Mouse (Mus musculus): ENCODE data around the gene Smarcal1. TPM values are rescaled to one million over a fixed set of nuclear protein-coding genes. Genes with fewer than 3 reads are reported as not detected.

Smarcal1 gene
- polyA plus RNA-seq, 1 experiment from 2014 or later = 26.2 TPM

GRCm38 (mm10) chr1:72599146-72600101 lies 16.4 kb downstream of the Smarcal1 start:
- no peak overlapping the region; the same call in 1 of the 2 replicates for H3K27ac ChIP-seq (ENCODE audit: low read depth, low read length)
- 0 out of 2 replicates have a peak, but pooled peaks have one; percentile 31 for ATAC-seq
- WGBS = 65% methylated on average over 21 of the region's 21 CpGs
- H3K4me2 ChIP-seq (ENCODE audit: low read length) = no peak overlapping the region
- peaks cover 20% of the 10 kb centered on the region for H3K36me3 ChIP-seq (ENCODE audit: control insufficient read depth, insufficient read depth, low read length)
- H3K27me3 ChIP-seq (replicated peaks; ENCODE audit: control insufficient read depth, insufficient read depth, low read length) = no peaks in the 10 kb centered on the region
- H3K9ac ChIP-seq (ENCODE audit: low read depth, low read length) = no peak overlapping the region
- H3K4me3 ChIP-seq (ENCODE audit: low read length) = no peak overlapping the region
- H3K9me3 ChIP-seq (ENCODE audit: control insufficient read depth, low read length) = no peaks in the 10 kb centered on the region
- no peaks in the 10 kb centered on the region; the same call in 1 of the 2 replicates for H3K4me1 ChIP-seq (ENCODE audit: control insufficient read depth, insufficient read depth, low read depth, low read length)

GRCm38 (mm10) chr1:72600778-72601177 lies 17.7 kb downstream of the Smarcal1 start:
- H3K9me3 ChIP-seq (ENCODE audit: control insufficient read depth, low read length) = no peaks in the 10 kb centered on the region
- H3K4me3 ChIP-seq (ENCODE audit: low read length) = no peak overlapping the region
- WGBS = 80% methylated on average over 5 of the region's 5 CpGs
- H3K27me3 ChIP-seq (replicated peaks; ENCODE audit: control insufficient read depth, insufficient read depth, low read length) = no peaks in the 10 kb centered on the region
- ATAC-seq = 0 out of 2 replicates have a peak, but pooled peaks have one; percentile 25
- H3K4me1 ChIP-seq (ENCODE audit: control insufficient read depth, insufficient read depth, low read depth, low read length) = no peaks in the 10 kb centered on the region; the same call in 1 of the 2 replicates
- H3K9ac ChIP-seq (ENCODE audit: low read depth, low read length) = no peak overlapping the region
- H3K36me3 ChIP-seq (ENCODE audit: control insufficient read depth, insufficient read depth, low read length) = peaks cover 19% of the 10 kb centered on the region
- H3K4me2 ChIP-seq (ENCODE audit: low read length) = no peak overlapping the region
- H3K27ac ChIP-seq (ENCODE audit: low read depth, low read length) = no peak overlapping the region

- H3K9me3 ChIP-seq (ENCODE audit: control insufficient read depth, low read length) = no peaks in the 10 kb centered on the region
- H3K27ac ChIP-seq (ENCODE audit: low read depth, low read length) = no peak overlapping the region
- H3K27me3 ChIP-seq (replicated peaks; ENCODE audit: control insufficient read depth, insufficient read depth, low read length) = no peaks in the 10 kb centered on the region
- WGBS = 93% methylated on average over 7 of the region's 7 CpGs
- H3K4me3 ChIP-seq (ENCODE audit: low read length) = no peak overlapping the region
- peaks cover 15% of the 10 kb centered on the region for H3K36me3 ChIP-seq (ENCODE audit: control insufficient read depth, insufficient read depth, low read length)
- no peaks in the 10 kb centered on the region; the same call in 1 of the 2 replicates for H3K4me1 ChIP-seq (ENCODE audit: control insufficient read depth, insufficient read depth, low read depth, low read length)
- ATAC-seq = 0 out of 2 replicates have a peak, but pooled peaks have one; percentile 15
- no peak overlapping the region for H3K4me2 ChIP-seq (ENCODE audit: low read length)
- no peak overlapping the region for H3K9ac ChIP-seq (ENCODE audit: low read depth, low read length)
Measured at GRCm38 (mm10) chr1:72601233-72601632, 18.2 kb downstream of the Smarcal1 start.

- no peak overlapping the region for H3K9ac ChIP-seq (ENCODE audit: low read depth, low read length)
- no peaks in the 10 kb centered on the region; the same call in 1 of the 2 replicates for H3K4me1 ChIP-seq (ENCODE audit: control insufficient read depth, insufficient read depth, low read depth, low read length)
- no peak overlapping the region for H3K4me2 ChIP-seq (ENCODE audit: low read length)
- 89% methylated on average over 5 of the region's 5 CpGs for WGBS
- H3K4me3 ChIP-seq (ENCODE audit: low read length) = no peak overlapping the region
- no peaks in the 10 kb centered on the region for H3K27me3 ChIP-seq (replicated peaks; ENCODE audit: control insufficient read depth, insufficient read depth, low read length)
- peaks cover 12% of the 10 kb centered on the region for H3K36me3 ChIP-seq (ENCODE audit: control insufficient read depth, insufficient read depth, low read length)
- no peak overlapping the region for H3K27ac ChIP-seq (ENCODE audit: low read depth, low read length)
- H3K9me3 ChIP-seq (ENCODE audit: control insufficient read depth, low read length) = no peaks in the 10 kb centered on the region
- no peak for ATAC-seq
Measured at GRCm38 (mm10) chr1:72602186-72602585, 19.1 kb downstream of the Smarcal1 start.

- H3K27me3 ChIP-seq (replicated peaks; ENCODE audit: control insufficient read depth, insufficient read depth, low read length) = no peaks in the 10 kb centered on the region
- H3K4me3 ChIP-seq (ENCODE audit: low read length) = no peak overlapping the region
- no peaks in the 10 kb centered on the region for H3K9me3 ChIP-seq (ENCODE audit: control insufficient read depth, low read length)
- no peak for ATAC-seq
- H3K9ac ChIP-seq (ENCODE audit: low read depth, low read length) = no peak overlapping the region
- H3K27ac ChIP-seq (ENCODE audit: low read depth, low read length) = no peak overlapping the region
- no peak overlapping the region for H3K4me2 ChIP-seq (ENCODE audit: low read length)
- peaks cover 12% of the 10 kb centered on the region for H3K36me3 ChIP-seq (ENCODE audit: control insufficient read depth, insufficient read depth, low read length)
- WGBS = 91% methylated on average over 5 of the region's 5 CpGs
- no peaks in the 10 kb centered on the region; the same call in 1 of the 2 replicates for H3K4me1 ChIP-seq (ENCODE audit: control insufficient read depth, insufficient read depth, low read depth, low read length)
Measured at GRCm38 (mm10) chr1:72602803-72603202, 19.8 kb downstream of the Smarcal1 start.

GRCm38 (mm10) chr1:72606186-72606673 lies 23.2 kb downstream of the Smarcal1 start:
- ATAC-seq = peak; percentile 43; the same call in 1 of the 2 replicates
- Histone ChIP-seq H3K4me2 (ENCODE audit: low read length) (no peak overlapping the region), H3K4me3 (ENCODE audit: low read length) (no peak overlapping the region), H3K27me3 (replicated peaks; ENCODE audit: control insufficient read depth, insufficient read depth, low read length) (no peaks in the 10 kb centered on the region), H3K9me3 (ENCODE audit: control insufficient read depth, low read length) (no peaks in the 10 kb centered on the region), H3K36me3 (ENCODE audit: control insufficient read depth, insufficient read depth, low read length) (peaks cover 2% of the 10 kb centered on the region; the same call in 1 of the 2 replicates), H3K27ac (ENCODE audit: low read depth, low read length) (no peak overlapping the region), H3K4me1 (ENCODE audit: control insufficient read depth, insufficient read depth, low read depth, low read length) (no peaks in the 10 kb centered on the region), H3K9ac (ENCODE audit: low read depth, low read length) (no peak overlapping the region)
- WGBS = 59% methylated on average over 12 of the region's 12 CpGs

GRCm38 (mm10) chr1:72609129-72609528 lies 26.1 kb downstream of the Smarcal1 start:
- Histone ChIP-seq H3K27ac (ENCODE audit: low read depth, low read length) (no peak overlapping the region), H3K36me3 (ENCODE audit: control insufficient read depth, insufficient read depth, low read length) (peaks cover 10% of the 10 kb centered on the region), H3K4me2 (ENCODE audit: low read length) (no peak overlapping the region), H3K27me3 (replicated peaks; ENCODE audit: control insufficient read depth, insufficient read depth, low read length) (no peaks in the 10 kb centered on the region), H3K4me3 (ENCODE audit: low read length) (no peak overlapping the region), H3K9ac (ENCODE audit: low read depth, low read length) (no peak overlapping the region), H3K4me1 (ENCODE audit: control insufficient read depth, insufficient read depth, low read depth, low read length) (no peaks in the 10 kb centered on the region), H3K9me3 (ENCODE audit: control insufficient read depth, low read length) (no peaks in the 10 kb centered on the region)
- WGBS = 68% methylated on average over 10 of the region's 10 CpGs
- no peak for ATAC-seq

GRCm38 (mm10) chr1:72609887-72610877 lies 27.1 kb downstream of the Smarcal1 start:
- no peak overlapping the region for H3K4me3 ChIP-seq (ENCODE audit: low read length)
- H3K9me3 ChIP-seq (ENCODE audit: control insufficient read depth, low read length) = no peaks in the 10 kb centered on the region
- H3K36me3 ChIP-seq (ENCODE audit: control insufficient read depth, insufficient read depth, low read length) = peaks cover 10% of the 10 kb centered on the region
- no peaks in the 10 kb centered on the region for H3K4me1 ChIP-seq (ENCODE audit: control insufficient read depth, insufficient read depth, low read depth, low read length)
- ATAC-seq = peak; percentile 70
- no peak overlapping the region for H3K4me2 ChIP-seq (ENCODE audit: low read length)
- H3K27me3 ChIP-seq (replicated peaks; ENCODE audit: control insufficient read depth, insufficient read depth, low read length) = no peaks in the 10 kb centered on the region
- 72% methylated on average over 23 of the region's 23 CpGs for WGBS
- no peak overlapping the region for H3K27ac ChIP-seq (ENCODE audit: low read depth, low read length)
- no peak overlapping the region for H3K9ac ChIP-seq (ENCODE audit: low read depth, low read length)
